Mouse (Mus musculus) CH12.LX (cell line): ENCODE measurements around the gene Nlrp9b. TPM values are rescaled to one million over a fixed set of nuclear protein-coding genes. Genes with fewer than 3 reads are reported as not detected.

Source experiments
- DNase-seq: peaks from one replicate; pipeline ENCODE4 v3.0.0-alpha.2; 2013; ENCODE audit errors: extremely low read depth
- H3K27ac ChIP-seq: 2 replicates; pipeline ENCODE4 v1.5.1; 2012; ENCODE audit warnings: low read depth, mild to moderate bottlenecking, control low read depth, moderate library complexity; ENCODE audit not compliant: insufficient read depth
- H3K27me3 ChIP-seq: replicated peaks from 2 replicates; pipeline ENCODE3; 2012; ENCODE audit warnings: inconsistent platforms
- H3K36me3 ChIP-seq, 2 experiments: replicated peaks in 1 of 2; 2 replicates each; pipeline versions ENCODE3 to v1.6.1; 2012; ENCODE audit warnings: inconsistent platforms in 1 of 2, low read length in 1 of 2, mild to moderate bottlenecking in 1 of 2, mixed read lengths in 1 of 2, moderate library complexity in 1 of 2; ENCODE audit not compliant: control insufficient read depth in 1 of 2, insufficient read depth in 1 of 2
- H3K4me1 ChIP-seq, 2 experiments: 2 replicates each; pipeline ENCODE4 v1.6.1; 2012; ENCODE audit warnings: inconsistent platforms in 1 of 2, moderate library complexity in 1 of 2; ENCODE audit not compliant: insufficient read depth in 2 of 2, control insufficient read depth in 1 of 2
- H3K4me2 ChIP-seq: 2 replicates; pipeline ENCODE4 v1.6.1; 2012; ENCODE audit warnings: low read depth, mild to moderate bottlenecking, control low read depth; ENCODE audit not compliant: poor library complexity, insufficient read depth, severe bottlenecking
- H3K4me3 ChIP-seq, 3 experiments: fragments of 150-350 bp in 1 of 3; sonication (generic) in 1 of 3; replicated peaks in 1 of 3; 2 replicates each; pipeline versions ENCODE3 to v1.5.1; 2011 to 2012; ENCODE audit warnings: low read depth in 2 of 3, low read length in 2 of 3, mild to moderate bottlenecking in 2 of 3, moderate library complexity in 2 of 3, control low read depth in 1 of 3, improper control_type of control experiment in 1 of 3, inconsistent platforms in 1 of 3, mixed read lengths in 1 of 3; ENCODE audit not compliant: poor library complexity in 1 of 3
- H3K79me2 ChIP-seq: replicated peaks from 2 replicates; pipeline ENCODE4 v1.6.1; 2012; ENCODE audit warnings: mild to moderate bottlenecking, moderate library complexity; ENCODE audit not compliant: control insufficient read depth, poor library complexity, insufficient read depth, severe bottlenecking; ENCODE audit errors: extremely low read depth
- H3K9ac ChIP-seq: 2 replicates; pipeline ENCODE4 v1.6.1; 2012; ENCODE audit warnings: low read depth, mild to moderate bottlenecking, control low read depth, moderate library complexity; ENCODE audit not compliant: insufficient read depth
- H3K9me3 ChIP-seq: replicated peaks from 2 replicates; pipeline ENCODE3; 2012; ENCODE audit warnings: low read length, inconsistent platforms, mixed read lengths
- CHD1 ChIP-seq: IDR thresholded peaks from 2 replicates; pipeline ENCODE4 v1.6.1; 2012; ENCODE audit warnings: low read depth, low read length, improper control_type of control experiment, inconsistent platforms
- CTCF ChIP-seq, 2 experiments: IDR thresholded peaks in 1 of 2; conservative IDR thresholded peaks in 1 of 2; 2 replicates each; pipeline ENCODE4 v1.5.1; 2011 to 2012; ENCODE audit warnings: low read depth in 2 of 2, low read length in 2 of 2, improper control_type of control experiment in 1 of 2, inconsistent platforms in 1 of 2, mild to moderate bottlenecking in 1 of 2, moderate library complexity in 1 of 2
- ELF1 ChIP-seq: IDR thresholded peaks from 2 replicates; pipeline ENCODE4 v1.6.1; 2014; ENCODE audit warnings: low read depth, mild to moderate bottlenecking, inconsistent platforms, low read length, improper control_type of control experiment
- ETS1 ChIP-seq: conservative IDR thresholded peaks from 2 replicates; pipeline ENCODE4 v1.6.1; 2012; ENCODE audit warnings: low read depth, mild to moderate bottlenecking, inconsistent platforms, low read length, improper control_type of control experiment, moderate library complexity
- JUN ChIP-seq: IDR thresholded peaks from 2 replicates; pipeline ENCODE4 v1.6.1; 2011; ENCODE audit warnings: low read depth, mild to moderate bottlenecking, low read length, improper control_type of control experiment, moderate library complexity; ENCODE audit not compliant: insufficient read depth
- JUND ChIP-seq: conservative IDR thresholded peaks from 2 replicates; pipeline ENCODE4 v1.6.1; 2011; ENCODE audit warnings: low read depth, low read length, improper control_type of control experiment
- MYC ChIP-seq: IDR thresholded peaks from 2 replicates; pipeline ENCODE4 v1.6.1; 2011; ENCODE audit warnings: low read depth, mild to moderate bottlenecking, improper control_type of control experiment, low read length
- NELFE ChIP-seq: IDR thresholded peaks from 2 replicates; pipeline ENCODE4 v1.6.1; 2011; ENCODE audit warnings: low read depth, low read length, improper control_type of control experiment
- PAX5 ChIP-seq: IDR thresholded peaks from 2 replicates; pipeline ENCODE4 v1.6.1; 2012; ENCODE audit warnings: low read length, inconsistent platforms, mixed read lengths
- RAD21 ChIP-seq: IDR thresholded peaks from 2 replicates; pipeline ENCODE4 v1.6.1; 2011; ENCODE audit warnings: low read depth, mild to moderate bottlenecking, low read length, improper control_type of control experiment, moderate library complexity
- USF1 ChIP-seq: IDR thresholded peaks from 2 replicates; pipeline ENCODE4 v1.6.1; 2014; ENCODE audit warnings: low read depth, mild to moderate bottlenecking, inconsistent platforms, low read length, improper control_type of control experiment
- USF2 ChIP-seq: conservative IDR thresholded peaks from 2 replicates; pipeline ENCODE4 v1.6.1; 2011; ENCODE audit warnings: low read depth, low read length, improper control_type of control experiment
- ZC3H11A ChIP-seq: IDR thresholded peaks from 2 replicates; pipeline ENCODE4 v1.6.1; 2012; ENCODE audit warnings: low read depth, mild to moderate bottlenecking, inconsistent platforms, low read length, improper control_type of control experiment
- ZMIZ1 ChIP-seq: IDR thresholded peaks from 2 replicates; pipeline ENCODE4 v1.6.1; 2012; ENCODE audit warnings: low read depth, mild to moderate bottlenecking, inconsistent platforms, low read length, improper control_type of control experiment
- dilution Hi-C: fragments of 300-500 bp; cut with MboI; formaldehyde crosslinking; loops from 2 replicates; pipeline ENCODE4 v1.14.3; 2020; ENCODE audit warnings: low sequenced_read_pairs; ENCODE audit not compliant: extremely low pct_unique_long_range_greater_than_20kb, extremely low pct_ligation_motif_present
- in situ Hi-C: fragments of 300-500 bp; cut with MboI; formaldehyde crosslinking; loops from 3 replicates; pipeline ENCODE4 v1.14.3; 2019; ENCODE audit warnings: low sequenced_read_pairs, low pct_ligation_motif_present, low pct_unique_long_range_greater_than_20kb, mixed read lengths
- polyA plus RNA-seq: library from polyadenylated mRNA; unstranded; fragments of >175 nt; gene quantifications from 2 replicates; pipeline ENCODE4 v1.2.1, GENCODE M21; 2012; ENCODE audit warnings: low read depth; ENCODE audit not compliant: insufficient read length
- total RNA-seq, 2 experiments: library from RNA; depleted of rRNA; stranded (reverse); fragments of 300-350 nt in 1 of 2; fragments of >200 nt in 1 of 2; gene quantifications; 2 replicates each; pipeline ENCODE4 v1.2.3; 2012 to 2014

Gene Nlrp9b
- total and polyA plus RNA-seq, 3 experiments, result 0.21 to 2.3 (median 1.4) TPM

GRCm38 (mm10) chr7:19962423-19962822, 28.8 kb upstream of the Nlrp9b start:
- no peak overlapping the region for H3K4me3 ChIP-seq
- TF ChIP-seq CTCF (conservative IDR thresholded peaks at IDR 0.05 in 1 of 2, IDR thresholded peaks at IDR 0.05 in 1 of 2; ENCODE audit: low read depth in 2 of 2, low read length in 2 of 2) (no peak), ZMIZ1 (no peak), MYC (no peak), RAD21 (no peak), ELF1 (no peak), ZC3H11A (no peak), JUN (no peak), ETS1 (no peak)
- TF ChIP-seq, all 38 proteins: peak for 0
- H3K9ac ChIP-seq, result no peak overlapping the region
- in situ Hi-C loops, result no loop called here
- H3K36me3 ChIP-seq, result peaks cover 0 to 2% of the 10 kb centered on the region in 2 experiments
- no peak overlapping the region for H3K4me2 ChIP-seq
- H3K9me3 ChIP-seq, result peaks cover 3% of the 10 kb centered on the region
- dilution Hi-C loops, result no loop called here
- peaks cover 34% of the 10 kb centered on the region for H3K27me3 ChIP-seq
- peaks cover 0 to 7% of the 10 kb centered on the region in 2 experiments; a peak in 1 of 4 replicates for H3K4me1 ChIP-seq
- H3K79me2 ChIP-seq, result no peaks in the 10 kb centered on the region
- DNase-seq, result no peak
- no peak overlapping the region for H3K27ac ChIP-seq

DNA sequence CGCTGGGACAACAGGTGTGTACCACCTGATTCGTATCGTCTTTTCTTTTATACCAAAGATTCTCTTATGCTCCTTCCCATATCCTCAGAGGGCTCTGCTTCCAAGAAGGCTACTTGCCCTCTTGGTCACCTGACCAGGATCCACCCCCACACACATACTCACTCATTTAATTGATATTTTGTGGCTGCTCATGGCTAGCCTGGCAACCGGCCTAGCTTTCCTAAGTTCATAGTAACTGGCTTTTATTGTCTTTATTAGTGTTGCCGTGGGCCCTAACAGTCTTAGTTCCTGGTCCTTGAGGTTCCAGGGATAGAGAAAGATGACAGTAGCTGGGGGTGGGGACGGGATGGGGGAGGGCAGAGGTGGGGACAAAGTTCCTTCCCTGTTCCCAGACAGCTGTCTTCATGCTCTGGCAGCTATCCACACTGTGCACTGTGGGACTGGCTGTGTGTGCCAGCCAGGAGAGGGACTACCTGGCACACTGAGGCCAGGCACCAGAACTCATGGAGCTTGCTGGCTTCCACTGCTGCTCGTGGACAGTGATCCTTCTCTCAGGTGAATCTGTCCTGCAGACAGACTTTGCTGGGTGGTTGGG, 26.2 kb upstream of the Nlrp9b start, which contains the start of gene Ceacam20:
Gene Ceacam20 (plus strand): TSS at position 428 of the 595 bp plus-strand sequence.
- H3K36me3 ChIP-seq, result peaks cover 0 to 19% of the 10 kb centered on the region in 2 experiments
- dilution Hi-C loops, result no loop called here
- peaks cover 14% of the 10 kb centered on the region for H3K9me3 ChIP-seq
- DNase-seq, result no peak
- no peak within 1 kb of the TSS for H3K4me2 ChIP-seq
- H3K4me3 ChIP-seq, result no peak within 1 kb of the TSS
- no peaks in the 10 kb centered on the region for H3K79me2 ChIP-seq
- H3K4me1 ChIP-seq, result peaks cover 0 to 7% of the 10 kb centered on the region in 2 experiments; a peak in 1 of 4 replicates
- in situ Hi-C loops, result no loop called here
- H3K27ac ChIP-seq, result no peak within 1 kb of the TSS
- no peak for TF ChIP-seq CHD1
- no peak for TF ChIP-seq NELFE
- TF ChIP-seq USF2, result no peak
- no peak for TF ChIP-seq PAX5
- TF ChIP-seq JUND, result no peak
- TF ChIP-seq ELF1, result no peak
- no peak within 1 kb of the TSS for H3K9ac ChIP-seq
- peaks cover 42% of the 10 kb centered on the region for H3K27me3 ChIP-seq

DNA sequence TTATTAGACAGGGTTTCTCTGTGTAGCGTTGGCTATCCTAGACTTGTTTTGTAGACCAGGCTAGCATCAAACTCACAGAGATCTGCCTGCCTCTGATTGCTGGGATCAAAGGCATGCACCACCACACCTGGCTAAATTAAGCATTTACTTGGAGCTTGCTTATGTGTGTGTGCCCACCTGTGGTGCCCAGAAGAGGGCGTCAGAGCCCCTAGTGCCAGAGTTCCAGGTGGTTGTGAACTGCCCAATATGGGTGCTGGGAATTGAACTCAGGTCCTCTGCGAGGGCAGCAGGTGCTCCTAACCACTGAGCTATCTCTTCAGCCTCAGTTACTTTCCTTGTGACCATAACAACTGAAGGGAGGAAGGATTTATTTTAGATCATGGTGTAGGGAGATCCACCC, 22.2 kb upstream of the Nlrp9b start:
- no peak for DNase-seq

More for the DNA sequence above, 22.2 kb upstream of the Nlrp9b start:
- in situ Hi-C loops, result no loop called here
- Histone ChIP-seq H3K4me2 (no peak overlapping the region), H3K9ac (no peak overlapping the region), H3K4me3 (no peak overlapping the region), H3K27me3 (peaks cover 38% of the 10 kb centered on the region), H3K27ac (no peak overlapping the region), H3K36me3 (peaks cover 0 to 39% of the 10 kb centered on the region in 2 experiments), H3K9me3 (peaks cover 15% of the 10 kb centered on the region), H3K4me1 (peaks cover 0 to 7% of the 10 kb centered on the region in 2 experiments; a peak in 1 of 4 replicates), H3K79me2 (no peaks in the 10 kb centered on the region)
- TF ChIP-seq JUN, result no peak
- no peak for TF ChIP-seq USF1
- no peak for TF ChIP-seq ETS1
- dilution Hi-C loops, result no loop called here
